Mouse (Mus musculus) cerebellum, postnatal 25 days (tissue): Measurements from ENCODE around the gene Faf2.

Experiments
- DNase-seq, 2 experiments: peaks; one replicate each; pipeline ENCODE4 v3.0.0; 2021; ENCODE audit warnings: mixed read lengths in 2 of 2

Faf2 gene

GRCm38 (mm10) chr13:54621155-54621932 lies at the start of gene Faf2:
Faf2 (plus strand) TSS chr13:54621784.
- DNase-seq: peak; percentile 100

GRCm38 (mm10) chr13:54572621-54573020 lies 49.0 kb upstream of the Faf2 start:
- no peak for DNase-seq

DNA sequence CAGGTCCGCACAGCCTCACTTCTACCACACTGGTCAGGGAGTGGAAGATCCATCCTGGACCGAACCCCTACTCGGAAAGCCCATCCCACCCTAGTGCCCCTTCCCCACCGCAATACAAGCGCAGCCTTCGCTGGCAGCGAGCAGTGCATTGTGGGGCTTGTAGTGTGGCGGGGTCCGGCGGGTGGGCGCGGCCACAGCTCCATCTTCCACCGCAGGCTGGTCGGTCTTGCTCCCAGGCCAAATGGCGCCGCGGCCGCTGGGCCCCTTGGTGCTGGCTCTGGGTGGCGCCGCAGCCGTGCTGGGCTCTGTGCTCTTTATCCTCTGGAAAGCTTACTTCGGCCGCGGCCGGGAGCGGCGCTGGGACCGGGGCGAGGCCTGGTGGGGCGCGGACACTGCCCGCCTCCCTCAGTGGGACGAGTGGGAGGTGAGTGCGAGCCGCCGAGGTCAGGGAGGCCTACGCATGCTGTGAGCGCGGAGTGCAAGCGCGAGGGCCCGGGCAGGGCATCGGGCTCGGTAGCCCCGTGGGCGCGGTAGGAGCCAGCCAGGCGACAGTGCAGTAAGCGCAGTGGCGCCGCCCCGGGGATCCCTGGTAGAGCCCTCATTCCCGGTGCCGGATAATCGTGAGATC lies 46.6 kb upstream of the Faf2 start, which contains the start of gene Arl10:
Arl10 (plus strand) TSS at position 162 of the 628 bp plus-strand sequence.
- DNase-seq: peak; percentile 83 to 86

- peak; percentile 38 to 40 for DNase-seq
These were observed 46.1 kb upstream of the Faf2 start for GRCm38 (mm10) chr13:54575489-54575888.

- no peak for DNase-seq
These were observed 43.7 kb upstream of the Faf2 start for GRCm38 (mm10) chr13:54577652-54578507.

DNA sequence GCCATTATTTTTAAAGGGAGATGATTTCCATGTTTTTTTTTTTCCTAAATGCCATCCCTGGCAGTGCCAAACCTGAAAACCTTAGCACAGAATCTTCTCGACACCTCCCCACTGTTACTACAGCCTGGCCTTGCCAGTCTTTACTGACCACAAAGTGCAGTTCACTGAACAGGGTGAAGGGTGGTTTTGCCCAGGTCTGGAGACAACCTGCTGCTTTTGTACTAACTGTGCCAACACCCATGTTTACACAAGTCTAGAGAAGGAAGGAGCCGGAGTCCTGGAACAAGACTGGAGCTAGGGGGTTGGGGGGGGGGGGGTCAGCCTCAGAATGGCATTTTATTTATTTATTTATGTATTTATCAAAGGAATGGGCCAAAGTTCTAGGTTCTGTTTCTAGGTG lies 40.2 kb upstream of the Faf2 start:
- DNase-seq: no peak

- no peak for DNase-seq
These were observed 39.5 kb upstream of the Faf2 start for GRCm38 (mm10) chr13:54582126-54582525.

DNA sequence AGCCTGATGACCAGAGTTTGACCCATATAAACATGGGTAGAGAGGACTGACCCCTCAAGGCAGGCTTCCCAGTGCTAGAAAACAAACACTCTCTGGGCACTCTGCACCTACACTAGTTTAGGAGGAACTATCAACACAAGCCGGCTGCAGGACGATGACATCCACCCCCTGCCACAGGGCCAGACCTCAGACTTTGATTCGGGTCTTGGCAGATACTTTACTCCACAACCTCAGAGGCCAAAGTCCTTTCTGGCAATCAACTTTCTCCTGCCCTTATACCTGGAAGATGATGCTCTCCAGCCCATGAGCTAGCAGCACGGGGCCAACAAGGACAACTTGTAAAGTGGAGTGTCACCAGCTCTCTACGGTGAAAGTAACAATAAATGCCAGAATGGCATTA lies 38.7 kb upstream of the Faf2 start:
- DNase-seq: no peak

- no peak for DNase-seq
These were observed 35.8 kb upstream of the Faf2 start for GRCm38 (mm10) chr13:54585831-54586230.

DNA sequence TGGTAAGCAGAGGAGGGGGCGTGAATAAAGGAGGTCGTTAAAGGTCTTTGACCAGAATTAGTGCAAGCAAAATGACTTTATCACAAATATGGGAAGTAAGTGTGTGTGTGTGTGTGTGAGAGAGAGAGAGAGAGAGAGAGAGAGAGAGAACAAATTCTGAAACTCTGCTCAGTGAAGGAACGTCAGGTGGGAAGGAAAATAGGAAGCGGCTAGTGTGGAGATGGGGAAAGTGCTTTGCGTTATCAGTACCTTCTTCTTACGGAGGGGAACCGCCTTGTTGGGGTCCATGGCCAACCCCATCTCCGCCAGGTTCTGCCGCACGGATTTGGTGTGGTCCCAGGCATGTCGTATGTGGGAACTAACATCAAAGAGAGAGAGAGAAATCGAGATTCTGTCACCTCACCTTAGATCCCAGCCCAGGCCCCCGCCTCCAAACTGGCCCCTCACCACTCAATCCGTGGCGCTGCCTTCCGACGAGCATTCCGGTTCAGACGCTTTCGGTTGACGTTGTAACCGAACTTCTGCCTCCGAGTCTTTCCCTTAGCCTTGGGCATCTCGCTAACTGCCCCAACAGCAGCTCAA lies 32.1 kb upstream of the Faf2 start:
- DNase-seq: no peak

- peak; percentile 96 for DNase-seq
These were observed 31.3 kb upstream of the Faf2 start, which contains the start of the genes Nop16 and Higd2a for GRCm38 (mm10) chr13:54589996-54590951. Nop16 (minus strand) TSS chr13:54590090. Higd2a (plus strand) TSS chr13:54590207.

DNA sequence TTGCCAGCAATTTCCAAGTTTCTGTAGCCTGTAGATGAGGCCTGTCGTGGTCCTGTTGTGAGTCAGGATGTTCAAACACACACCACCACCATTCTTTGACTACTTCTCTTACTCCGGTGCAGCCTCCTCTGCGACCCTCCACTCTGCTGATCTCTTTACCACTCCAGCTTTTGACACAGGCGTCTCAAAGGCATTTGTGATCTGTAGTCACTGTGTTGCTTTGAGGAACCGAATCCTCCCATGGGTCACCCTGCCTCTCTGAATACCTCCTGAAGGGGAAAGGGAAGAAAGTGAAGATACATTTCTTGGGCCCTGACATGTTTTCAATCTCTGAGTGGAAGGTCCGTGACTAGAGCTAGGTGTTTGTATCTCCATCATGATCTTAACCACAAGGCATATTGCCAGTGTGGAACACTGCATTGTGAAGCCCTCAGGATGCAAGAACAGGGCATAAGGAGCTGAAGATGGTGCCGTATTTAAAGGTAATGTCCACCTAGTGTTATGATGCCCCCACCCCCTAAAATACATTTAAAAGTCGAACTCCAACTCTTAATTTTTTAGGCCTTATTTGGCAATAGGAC lies 29.7 kb upstream of the Faf2 start:
- DNase-seq: no peak

GRCm38 (mm10) chr13:54593617-54594016 lies 28.0 kb upstream of the Faf2 start:
- DNase-seq: no peak

- peak in 1 of 2 experiments; percentile 36 for DNase-seq
These were observed 25.4 kb upstream of the Faf2 start for GRCm38 (mm10) chr13:54596107-54596690.

GRCm38 (mm10) chr13:54596870-54597269 lies 24.7 kb upstream of the Faf2 start:
- DNase-seq: no peak

DNA sequence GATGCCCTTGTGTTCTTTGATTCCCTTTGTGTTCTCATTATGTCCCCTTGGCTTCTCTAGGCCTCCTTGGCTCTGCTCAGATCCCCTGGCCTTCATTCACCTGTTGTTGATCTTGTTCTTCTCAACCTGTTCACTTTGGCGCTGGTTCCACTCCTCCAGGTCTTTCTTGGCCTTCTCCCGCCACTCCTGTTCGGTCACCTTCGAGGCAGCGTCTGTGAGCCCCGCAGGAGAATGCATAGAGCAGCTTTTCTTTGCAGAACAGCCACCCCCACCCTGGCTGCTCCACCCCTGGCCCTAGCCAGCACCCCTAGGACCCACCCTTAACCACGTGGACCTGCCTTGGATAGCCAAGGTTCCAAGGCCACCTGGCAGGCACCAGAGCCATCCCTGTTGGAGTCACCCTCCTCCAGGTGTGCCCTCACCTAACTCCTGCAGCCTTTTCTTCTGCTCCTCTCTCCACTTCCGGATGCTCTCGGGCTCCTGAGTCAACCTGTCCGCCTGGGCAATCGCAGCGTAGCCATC lies 22.9 kb upstream of the Faf2 start:
- DNase-seq: peak; percentile 51 to 62

DNA sequence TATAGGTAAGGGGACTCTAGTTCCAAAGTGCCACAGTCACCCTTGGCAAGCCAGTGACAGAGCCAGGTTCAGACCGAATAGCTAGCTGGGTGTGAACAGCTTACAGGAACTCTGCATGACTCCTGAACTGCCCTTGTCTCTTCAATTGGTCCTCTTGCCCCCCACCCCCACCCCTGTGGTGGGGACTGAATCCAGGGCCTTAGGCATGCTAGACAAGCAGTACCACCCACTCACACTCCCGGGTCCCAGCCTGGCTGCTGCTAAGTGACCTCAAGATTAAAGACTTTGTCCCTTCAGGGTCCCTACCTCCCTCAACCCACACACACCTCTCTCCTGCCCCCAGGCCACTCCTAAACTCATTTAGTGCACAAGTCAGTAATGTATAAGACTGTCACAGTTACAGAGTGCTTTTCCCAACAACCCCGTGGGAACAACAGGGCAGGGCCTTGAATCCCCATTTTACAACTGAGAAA lies 18.9 kb upstream of the Faf2 start:
- DNase-seq: no peak

DNA sequence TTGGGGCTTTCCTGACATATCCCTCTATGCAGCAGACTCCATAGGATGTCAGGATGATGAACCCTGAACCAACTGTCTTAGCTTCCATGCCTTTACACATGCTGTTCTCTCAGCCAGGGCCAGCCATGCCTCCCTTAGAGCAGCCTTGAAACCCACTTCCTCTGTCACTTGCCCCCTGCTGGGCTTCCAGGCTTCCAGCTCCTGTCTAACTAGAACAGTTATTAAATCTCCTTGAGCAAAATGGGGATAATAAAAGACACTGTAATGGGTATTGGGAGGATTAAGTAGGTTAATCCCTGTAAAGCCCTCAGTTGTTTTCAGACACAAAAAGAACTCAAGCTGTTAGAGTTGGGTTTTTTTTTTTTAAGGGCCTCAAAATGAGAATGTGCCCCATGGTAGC lies 18.1 kb upstream of the Faf2 start:
- peak in 1 of 2 experiments; percentile 46 for DNase-seq

DNA sequence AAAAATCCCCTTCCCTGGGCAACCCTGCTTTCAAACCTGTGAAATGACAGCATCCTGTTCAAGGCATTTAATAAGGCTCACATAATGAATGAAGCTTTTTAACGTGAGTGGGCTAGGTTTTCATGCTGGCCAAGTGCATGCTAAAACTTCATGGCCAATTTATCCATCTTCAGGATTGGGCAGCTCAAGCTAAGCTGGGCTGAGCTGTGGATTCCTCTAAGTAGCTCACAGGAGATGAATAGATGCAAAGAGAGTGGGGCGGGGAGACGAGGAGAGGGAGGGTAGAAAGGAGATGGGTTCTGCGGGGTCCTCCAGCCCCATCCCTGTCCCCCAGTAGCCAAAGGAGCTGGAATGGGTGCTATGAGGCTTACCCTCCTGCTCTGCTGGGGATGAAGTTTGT lies 17.4 kb upstream of the Faf2 start:
- no peak for DNase-seq

- no peak for DNase-seq
These were observed 16.2 kb upstream of the Faf2 start for GRCm38 (mm10) chr13:54605426-54605825.
